Mouse (Mus musculus) heart, adult 2 months (tissue): ENCODE data around the gene Plekha6. TPM values are rescaled to one million over a fixed set of nuclear protein-coding genes. Genes with fewer than 3 reads are reported as not detected.

ENCODE experiments used
- DNase-seq, 2 experiments: peaks; one replicate each; pipeline ENCODE4 v3.0.0; 2021
- H3K27ac ChIP-seq: fragments of 200-600 bp; 2 replicates; pipeline ENCODE4 v1.8.1; 2022
- H3K27me3 ChIP-seq: fragments of 200-500 bp; 2 replicates; pipeline ENCODE4 v1.6.1; 2012; ENCODE audit warnings: mild to moderate bottlenecking, low read length, inconsistent platforms, mixed read lengths; ENCODE audit not compliant: control insufficient read depth, insufficient read depth
- H3K36me3 ChIP-seq: fragments of 200-500 bp; 2 replicates; pipeline ENCODE4 v1.6.1; 2012; ENCODE audit warnings: low read length, inconsistent platforms; ENCODE audit not compliant: control insufficient read depth, insufficient read depth
- H3K4me1 ChIP-seq: fragments of 200-500 bp; 2 replicates; pipeline ENCODE4 v1.6.1; 2011; ENCODE audit warnings: low read length; ENCODE audit not compliant: control insufficient read depth, insufficient read depth
- H3K4me3 ChIP-seq: fragments of 200-600 bp; 2 replicates; pipeline ENCODE4 v1.8.1; 2022
- H3K79me2 ChIP-seq: fragments of 200-500 bp; replicated peaks from 2 replicates; pipeline ENCODE4 v1.6.1; 2012; ENCODE audit warnings: mild to moderate bottlenecking, inconsistent platforms, low read length, moderate library complexity, mixed read lengths; ENCODE audit not compliant: control insufficient read depth, insufficient read depth
- H3K9ac ChIP-seq: fragments of 200-500 bp; 2 replicates; pipeline ENCODE4 v1.6.1; 2012; ENCODE audit warnings: low read depth, mild to moderate bottlenecking, control low read depth, inconsistent platforms, low read length, mixed read lengths
- CTCF ChIP-seq: fragments of 200-600 bp; IDR thresholded peaks from 2 replicates; pipeline ENCODE4 v1.8.1; 2022; ENCODE audit warnings: antibody characterized with exemption, mild to moderate bottlenecking, moderate library complexity
- EP300 ChIP-seq: fragments of 200-500 bp; IDR thresholded peaks from 2 replicates; pipeline ENCODE4 v1.6.1; 2011; ENCODE audit warnings: low read depth, low read length, control low read depth; ENCODE audit not compliant: insufficient read depth
- POLR2A ChIP-seq: fragments of 200-500 bp; IDR thresholded peaks from 2 replicates; pipeline ENCODE4 v1.6.1; 2011; ENCODE audit warnings: mild to moderate bottlenecking, low read depth, low read length, control low read depth; ENCODE audit not compliant: insufficient read depth
- WGBS: fragments of 180-500 bp; shearing (Covaris S2); methylation state at CpG from one replicate; pipeline ENCODE4 v1.1.7; 2018; 5-methylcytosine and 5-hydroxymethylcytosine counted together
- intact Hi-C: fragments of 180-260 bp; cut with DNase I; formaldehyde crosslinking; loops from one replicate; pipeline ENCODE4 v1.15.1; 2025
- polyA plus RNA-seq: library from polyadenylated mRNA; depleted of rRNA; stranded (reverse); fragments of >200 nt; gene quantifications from 2 replicates; pipeline ENCODE4 v1.2.3, GENCODE M21; 2012
- total RNA-seq, 2 experiments: library from RNA; stranded (reverse); gene quantifications; 2 replicates each; pipeline ENCODE4 v1.2.3; 2021

Gene Plekha6
- total and polyA plus RNA-seq, 3 experiments = 51.0 to 67.5 (median 55.2) TPM

- no peak for TF ChIP-seq POLR2A
- no peak for TF ChIP-seq EP300
- TF ChIP-seq CTCF = no peak
- Histone ChIP-seq H3K79me2 (no peaks in the 10 kb centered on the region), H3K4me1 (peaks cover 8% of the 10 kb centered on the region), H3K27me3 (no peaks in the 10 kb centered on the region), H3K4me3 (no peak overlapping the region), H3K27ac (no peak overlapping the region), H3K9ac (no peak overlapping the region), H3K36me3 (peaks cover 2% of the 10 kb centered on the region; the same call in 1 of the 2 replicates)
- no peak for DNase-seq
- intact Hi-C loops = no loop called here
Measured at GRCm38 (mm10) chr1:133189471-133189870, 25.5 kb downstream of the Plekha6 start.

GRCm38 (mm10) chr1:133190550-133190949 is 26.5 kb downstream of the Plekha6 start:
- H3K4me1 ChIP-seq = peaks cover 8% of the 10 kb centered on the region
- no peak overlapping the region for H3K27ac ChIP-seq
- no peak overlapping the region for H3K9ac ChIP-seq
- no peak for DNase-seq
- H3K27me3 ChIP-seq = no peaks in the 10 kb centered on the region
- H3K36me3 ChIP-seq = peaks cover 2% of the 10 kb centered on the region; the same call in 1 of the 2 replicates
- no peak for TF ChIP-seq CTCF
- TF ChIP-seq POLR2A = no peak
- TF ChIP-seq EP300 = no peak
- WGBS = 88% methylated on average over 9 of the region's 9 CpGs
- no peaks in the 10 kb centered on the region for H3K79me2 ChIP-seq
- no peak overlapping the region for H3K4me3 ChIP-seq
- intact Hi-C loops = no loop called here

- Histone ChIP-seq H3K79me2 (no peaks in the 10 kb centered on the region), H3K4me1 (peaks cover 3% of the 10 kb centered on the region), H3K36me3 (no peaks in the 10 kb centered on the region), H3K9ac (no peak overlapping the region), H3K27me3 (no peaks in the 10 kb centered on the region), H3K27ac (no peak overlapping the region), H3K4me3 (no peak overlapping the region)
- DNase-seq = no peak
- TF ChIP-seq POLR2A = no peak
- no peak for TF ChIP-seq CTCF
- no peak for TF ChIP-seq EP300
- WGBS = 70% methylated on average over 6 of the region's 6 CpGs
- intact Hi-C loops = no loop called here
Measured at GRCm38 (mm10) chr1:133196181-133196580, 32.2 kb downstream of the Plekha6 start.

- Histone ChIP-seq H3K9ac (no peak overlapping the region), H3K4me1 (peaks cover 4% of the 10 kb centered on the region), H3K4me3 (no peak overlapping the region), H3K27ac (no peak overlapping the region), H3K36me3 (no peaks in the 10 kb centered on the region), H3K27me3 (no peaks in the 10 kb centered on the region), H3K79me2 (no peaks in the 10 kb centered on the region)
- whole genome bisulfite sequencing = 94% methylated on average over 6 of the region's 6 CpGs
- DNase-seq = no peak
- no peak for TF ChIP-seq EP300
- TF ChIP-seq POLR2A = no peak
- no peak for TF ChIP-seq CTCF
- intact Hi-C loops = no loop called here
Measured at GRCm38 (mm10) chr1:133197266-133197665, 33.3 kb downstream of the Plekha6 start.

GRCm38 (mm10) chr1:133199706-133200105 is 35.7 kb downstream of the Plekha6 start:
- Histone ChIP-seq H3K9ac (no peak overlapping the region), H3K4me1 (peaks cover 4% of the 10 kb centered on the region), H3K79me2 (no peaks in the 10 kb centered on the region), H3K4me3 (no peak overlapping the region), H3K27me3 (no peaks in the 10 kb centered on the region), H3K36me3 (no peaks in the 10 kb centered on the region), H3K27ac (no peak overlapping the region)
- DNase-seq = no peak
- TF ChIP-seq POLR2A = no peak
- TF ChIP-seq CTCF = no peak
- TF ChIP-seq EP300 = no peak
- 74% methylated on average over 7 of the region's 7 CpGs for WGBS
- intact Hi-C loops = no loop called here

GRCm38 (mm10) chr1:133201499-133201898 is 37.5 kb downstream of the Plekha6 start:
- Histone ChIP-seq H3K27me3 (no peaks in the 10 kb centered on the region), H3K4me1 (peaks cover 4% of the 10 kb centered on the region), H3K4me3 (no peak overlapping the region), H3K36me3 (no peaks in the 10 kb centered on the region), H3K79me2 (no peaks in the 10 kb centered on the region), H3K27ac (peak overlapping the region; percentile 64), H3K9ac (no peak overlapping the region)
- 14% methylated on average over 4 of the region's 4 CpGs for WGBS
- TF ChIP-seq EP300 (no peak), CTCF (no peak; the same call in 1 of the 2 replicates), POLR2A (no peak)
- intact Hi-C loops = no loop called here
- peak in 1 of 2 experiments; percentile 60 for DNase-seq
